Mouse (Mus musculus): ENCODE results near the gene Lyrm7. TPM values are rescaled to one million over a fixed set of nuclear protein-coding genes. Genes with fewer than 3 reads are reported as not detected.

Lyrm7 gene
- polyA plus RNA-seq (2017; shearing (Covaris generic)): 4.4 TPM

DNA sequence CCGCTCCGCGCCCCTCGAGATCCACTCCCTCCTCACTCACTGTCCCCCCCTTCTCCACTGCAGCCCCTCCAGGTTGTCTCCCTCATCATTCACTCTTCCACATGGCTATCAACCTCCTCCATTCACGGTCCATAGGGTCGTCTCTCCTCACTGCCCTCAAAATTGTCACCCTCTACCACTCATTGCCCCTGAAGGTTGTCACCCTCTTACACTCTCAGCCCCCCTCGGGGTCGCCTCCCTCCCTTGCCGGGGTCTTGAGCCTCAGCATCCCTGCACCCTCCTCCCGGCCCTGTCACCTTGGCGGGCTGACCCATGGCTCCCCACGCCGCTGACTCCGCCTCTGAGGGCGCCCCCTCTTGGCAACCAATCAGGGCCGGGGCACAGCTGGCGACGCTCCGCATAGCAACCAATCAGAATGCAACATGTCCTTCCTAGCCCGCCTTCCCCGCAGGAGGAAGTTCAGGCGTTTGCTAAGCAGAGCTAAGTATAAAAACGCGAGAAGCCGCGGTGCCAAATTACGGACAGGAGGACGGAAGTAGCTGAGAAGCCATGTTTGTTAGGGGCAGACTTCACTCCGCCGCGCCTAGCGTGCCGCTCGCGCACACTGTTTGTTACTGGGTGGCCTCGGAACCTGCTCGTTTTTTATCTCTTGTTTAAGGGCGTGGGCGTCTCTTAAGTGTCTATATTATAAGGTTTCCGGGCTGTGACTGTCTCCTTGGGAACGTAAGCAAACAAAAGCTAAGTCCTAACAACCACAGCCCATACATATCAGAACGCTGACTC, at the start of gene Lyrm7:
Gene Lyrm7, minus strand, starts transcription at position 661 of the 783 bp plus-strand sequence.

DNA sequence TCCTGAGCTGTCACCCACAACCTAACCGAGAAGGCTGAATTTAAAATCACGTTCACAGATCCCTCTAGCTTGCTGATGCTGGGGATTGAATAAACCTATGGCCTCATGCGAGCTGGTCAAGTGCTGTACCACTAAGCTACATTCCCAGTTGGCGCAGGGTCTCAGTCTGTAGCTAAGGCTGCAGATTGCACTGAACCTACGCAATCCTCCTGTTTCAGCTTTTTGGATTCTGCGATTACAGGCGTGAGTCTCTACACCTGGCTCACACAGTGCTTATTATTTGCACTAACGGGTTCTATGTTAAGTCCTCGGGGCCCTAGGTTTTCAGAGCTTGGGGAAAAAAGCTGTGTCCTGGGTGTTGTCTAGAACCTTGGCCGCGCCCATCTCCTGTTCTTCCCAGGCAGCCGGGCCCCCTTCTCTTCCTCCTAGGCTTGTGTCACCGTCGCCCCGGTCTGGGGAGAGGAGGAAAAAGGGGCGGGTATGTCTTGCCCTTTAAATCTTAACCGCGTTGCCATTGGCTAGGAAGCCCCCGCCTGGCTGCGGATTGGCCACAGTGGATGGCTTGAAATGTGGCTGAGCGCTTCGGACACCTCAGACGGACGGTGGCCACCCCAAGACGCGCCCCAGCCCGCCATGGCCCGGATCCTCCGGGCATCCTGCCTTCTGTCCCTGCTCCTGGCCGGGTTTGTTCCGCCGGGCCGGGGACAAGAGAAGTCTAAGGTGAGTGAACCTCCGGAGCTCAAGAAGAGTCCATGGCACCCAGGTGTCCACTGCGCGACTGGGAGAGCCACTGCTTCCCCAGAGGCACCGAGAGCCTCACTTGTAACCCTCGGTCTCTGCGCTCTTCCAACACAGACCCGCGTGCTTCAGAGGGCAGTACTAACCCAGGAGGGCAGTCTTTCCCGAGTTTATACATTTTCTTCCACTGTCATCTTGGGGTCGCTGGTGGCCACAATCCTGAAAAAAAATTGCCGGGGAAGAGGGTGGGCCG, 41.9 kb upstream of the Lyrm7 start, which contains the start of gene Gpx3:
Gene Gpx3, plus strand, starts transcription at position 121 of the 991 bp plus-strand sequence.

DNA sequence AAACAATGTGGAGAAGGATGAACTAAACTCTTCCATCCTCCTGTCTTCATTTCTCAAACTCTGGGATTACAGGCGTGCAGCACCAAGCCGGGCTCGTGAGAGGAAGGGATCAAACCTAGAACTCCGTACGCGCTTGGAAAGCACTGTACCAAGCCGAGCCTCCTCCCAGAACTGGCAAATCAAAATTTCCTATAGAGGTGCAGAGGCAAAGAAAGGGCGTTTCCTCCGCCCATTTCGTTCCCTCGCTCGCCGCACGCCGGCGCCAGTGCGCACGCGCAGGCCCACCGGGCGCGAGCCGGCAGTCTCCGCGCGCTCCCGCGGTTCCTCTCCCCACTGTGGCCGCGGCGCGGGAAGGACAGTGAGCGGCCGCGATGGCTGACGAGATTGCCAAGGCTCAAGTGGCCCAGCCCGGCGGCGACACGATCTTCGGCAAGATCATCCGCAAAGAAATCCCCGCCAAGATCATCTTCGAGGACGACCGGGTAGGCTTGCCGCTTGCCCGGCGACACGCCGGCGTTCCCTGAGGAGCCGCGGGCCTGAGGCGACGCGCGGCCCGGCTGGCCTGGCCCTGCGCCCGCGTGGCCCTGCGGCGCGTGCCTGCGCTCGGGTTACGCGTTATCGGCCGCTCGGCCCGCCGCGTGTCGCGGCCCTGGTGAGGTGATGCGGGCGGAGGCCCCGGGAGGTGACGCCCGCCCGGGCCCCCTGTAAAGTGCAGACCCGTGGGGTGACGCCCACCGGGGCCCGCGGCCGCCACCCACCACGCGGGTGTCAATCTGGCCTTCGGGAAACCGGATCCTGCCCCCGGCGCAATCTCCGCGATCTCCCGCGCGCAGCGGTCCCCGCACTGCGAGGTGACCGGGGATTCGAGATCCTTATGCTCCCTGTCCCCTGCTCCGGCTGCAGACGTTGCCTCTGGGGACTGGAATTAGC, 5.7 kb upstream of the Lyrm7 start, which contains the start of gene Hint1:
Gene Hint1, plus strand, starts transcription at position 265 of the 930 bp plus-strand sequence.

DNA sequence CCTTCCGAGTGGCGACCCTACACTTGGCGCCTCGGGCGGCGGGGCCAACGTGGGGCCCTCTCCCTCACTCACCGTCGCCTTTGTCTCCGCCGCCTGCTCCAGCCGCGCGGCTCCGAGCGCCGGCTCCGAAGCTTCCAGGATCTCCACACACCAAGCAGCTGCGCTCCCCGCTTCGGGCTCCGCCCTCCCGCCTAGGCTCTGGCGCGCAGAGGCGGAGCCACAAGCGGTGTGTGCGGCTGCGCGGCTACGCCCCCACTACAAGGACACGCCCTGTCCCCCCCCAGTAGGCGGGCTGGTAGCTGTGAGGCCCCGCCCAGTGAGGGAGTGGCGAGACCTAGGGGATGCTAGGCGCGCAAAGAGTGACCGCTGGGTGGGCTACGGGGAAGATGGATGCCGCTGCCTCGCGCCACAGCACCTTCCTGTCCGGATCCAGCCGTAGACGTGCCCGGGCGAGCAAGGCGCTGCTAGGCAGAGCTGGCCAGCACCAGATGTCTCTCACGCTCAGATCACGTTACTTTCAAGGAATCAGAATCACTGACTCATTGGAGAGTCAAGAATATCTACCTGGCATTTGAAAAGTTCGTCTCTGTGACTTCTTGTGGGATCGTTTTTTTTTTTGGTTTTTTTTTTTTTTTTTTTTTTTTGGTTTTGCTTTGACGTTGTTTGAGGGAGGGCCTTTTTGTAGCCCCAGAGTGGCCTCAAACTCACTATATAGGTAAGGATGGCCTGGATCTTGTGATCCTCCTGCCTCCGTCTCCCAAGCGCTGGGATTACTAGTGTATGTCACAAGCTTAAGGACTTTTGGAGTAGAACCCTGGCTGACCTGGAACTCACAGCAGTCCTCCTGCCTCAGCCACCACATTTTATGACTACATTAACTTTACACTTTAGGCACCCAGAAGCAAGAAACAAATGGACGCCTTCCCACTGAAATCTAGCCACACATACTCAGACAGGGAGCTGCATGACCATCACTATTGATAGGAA, 72.9 kb downstream of the Lyrm7 start, which contains the start of gene Cdc42se2:
Gene Cdc42se2, minus strand, starts transcription at position 188 of the 987 bp plus-strand sequence.

Other genes starting within 250 kb of the Lyrm7 start
- gene Cdc42se2, start 73.2 kb downstream of the Lyrm7 start, polyA plus RNA-seq (2017; shearing (Covaris generic)): 633 TPM
- 335 TPM for gene Hint1, start 5.5 kb upstream of the Lyrm7 start, polyA plus RNA-seq (2017; shearing (Covaris generic))
- gene Gpx3, start 41.5 kb upstream of the Lyrm7 start, polyA plus RNA-seq (2017; shearing (Covaris generic)): 2.5 TPM
- gene Tnip1, start 102.0 kb upstream of the Lyrm7 start, polyA plus RNA-seq (2017; shearing (Covaris generic)): 190 TPM
- 647 TPM for gene Anxa6, start 172.5 kb upstream of the Lyrm7 start, polyA plus RNA-seq (2017; shearing (Covaris generic))
- 88.0 TPM for gene Ccdc69, start 217.2 kb upstream of the Lyrm7 start, polyA plus RNA-seq (2017; shearing (Covaris generic))
- gene Gm2a, start 237.2 kb upstream of the Lyrm7 start, polyA plus RNA-seq (2017; shearing (Covaris generic)): 116 TPM

Measured in inflammation-experienced regulatory T-cells, adult 16 weeks (primary cell).